Mouse (Mus musculus) heart, postnatal 0 days (tissue): ENCODE results near the gene Aamp.

ENCODE experiments used
- CTCF ChIP-seq: IDR thresholded peaks from 2 replicates; pipeline ENCODE4 v1.5.1; 2016; ENCODE audit warnings: antibody characterized with exemption, control low read depth, low read depth
- EP300 ChIP-seq: IDR thresholded peaks from 2 replicates; pipeline ENCODE4 v1.6.1; 2016; ENCODE audit warnings: antibody characterized with exemption, low read depth

DNA sequence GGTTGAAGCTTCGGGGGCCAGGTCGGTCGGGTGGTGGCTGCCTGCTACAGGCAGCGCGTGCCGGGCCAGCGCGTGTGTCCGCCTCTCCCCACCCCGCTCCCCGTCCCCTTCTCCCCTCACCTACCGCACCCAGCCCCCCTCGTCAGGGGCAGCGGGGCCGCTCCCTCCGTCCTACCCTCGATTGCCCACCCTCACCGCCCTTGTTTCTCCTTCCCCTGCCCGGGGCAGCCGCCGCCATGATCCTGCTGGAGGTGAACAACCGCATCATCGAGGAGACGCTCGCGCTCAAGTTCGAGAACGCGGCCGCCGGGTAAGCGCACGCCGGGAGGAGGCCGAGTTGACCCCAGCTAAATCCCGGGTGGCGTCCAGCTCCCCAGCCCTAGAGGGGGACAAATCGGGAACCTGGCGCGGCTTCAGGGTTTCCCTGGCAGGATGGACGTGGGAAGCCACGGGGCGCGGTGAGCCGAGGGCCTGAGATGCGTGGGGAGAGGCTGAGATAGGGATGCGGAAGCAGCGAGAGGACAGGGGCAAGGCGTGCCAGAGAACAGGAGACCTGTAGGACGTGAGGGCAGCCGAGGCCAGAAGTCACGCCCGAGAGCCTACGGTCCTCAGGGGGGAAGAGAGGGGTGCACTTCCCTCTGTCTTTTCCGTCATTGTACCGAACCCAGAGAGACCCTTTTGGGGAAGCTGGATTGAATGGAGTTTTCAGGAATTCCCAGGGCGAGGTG is 47.8 kb downstream of the Aamp start:
- TF ChIP-seq CTCF (no peak), EP300 (no peak; the same call in 1 of the 2 replicates)
